Mouse (Mus musculus): Measurements from ENCODE around the gene Nmnat3. TPM values are rescaled to one million over a fixed set of nuclear protein-coding genes. Genes with fewer than 3 reads are reported as not detected.

Nmnat3 gene
- polyA plus RNA-seq, 1 experiment from 2014 or later: 10.2 TPM

GRCm38 (mm10) chr9:98289665-98290064, 2.4 kb downstream of the Nmnat3 start:
- no peaks in the 10 kb centered on the region for H3K4me1 ChIP-seq (replicated peaks)
- no peak overlapping the region for H3K4me3 ChIP-seq
- no peak overlapping the region for H3K27ac ChIP-seq
- no peak overlapping the region for H3K4me2 ChIP-seq
- H3K9me3 ChIP-seq (replicated peaks): no peaks in the 10 kb centered on the region
- H3K9ac ChIP-seq: no peak overlapping the region
- ATAC-seq (replicated peaks; ENCODE audit: insufficient number of reproducible peaks, insufficient read depth, low FRiP score, low read depth): no peak
- no peaks in the 10 kb centered on the region for H3K36me3 ChIP-seq
- no peaks in the 10 kb centered on the region for H3K27me3 ChIP-seq

- no peak for ATAC-seq (replicated peaks; ENCODE audit: insufficient number of reproducible peaks, insufficient read depth, low FRiP score, low read depth)
- WGBS: 95% methylated on average over 1 of the region's 1 CpGs
Measured at GRCm38 (mm10) chr9:98290591-98290990, 3.4 kb downstream of the Nmnat3 start.

GRCm38 (mm10) chr9:98296383-98297201, 9.4 kb downstream of the Nmnat3 start:
- H3K4me3 ChIP-seq: peak overlapping the region; percentile 70
- H3K9me3 ChIP-seq (replicated peaks): no peaks in the 10 kb centered on the region
- peak; percentile 84 for ATAC-seq (replicated peaks; ENCODE audit: insufficient number of reproducible peaks, insufficient read depth, low FRiP score, low read depth)
- peak overlapping the region; percentile 62 for H3K9ac ChIP-seq
- peaks cover 6% of the 10 kb centered on the region for H3K4me1 ChIP-seq (replicated peaks)
- under 1% methylated on average over 56 of the region's 56 CpGs for WGBS
- H3K27me3 ChIP-seq: no peaks in the 10 kb centered on the region
- H3K36me3 ChIP-seq: no peaks in the 10 kb centered on the region
- H3K4me2 ChIP-seq: peak overlapping the region; percentile 82
- peak overlapping the region; percentile 87 for H3K27ac ChIP-seq

More at GRCm38 (mm10) chr9:98290591-98290990, 3.4 kb downstream of the Nmnat3 start:
- Histone ChIP-seq H3K27me3 (no peaks in the 10 kb centered on the region), H3K4me3 (no peak overlapping the region), H3K9me3 (replicated peaks) (no peaks in the 10 kb centered on the region), H3K4me1 (replicated peaks) (no peaks in the 10 kb centered on the region), H3K9ac (no peak overlapping the region), H3K27ac (no peak overlapping the region), H3K36me3 (no peaks in the 10 kb centered on the region), H3K4me2 (no peak overlapping the region)

- ATAC-seq (replicated peaks; ENCODE audit: insufficient number of reproducible peaks, insufficient read depth, low FRiP score, low read depth): no peak
- peak overlapping the region; percentile 87 for H3K27ac ChIP-seq
- peak overlapping the region; percentile 62 for H3K9ac ChIP-seq
- peaks cover 6% of the 10 kb centered on the region for H3K4me1 ChIP-seq (replicated peaks)
- H3K4me3 ChIP-seq: peak overlapping the region; percentile 70
- no peaks in the 10 kb centered on the region for H3K36me3 ChIP-seq
- peak overlapping the region; percentile 82 for H3K4me2 ChIP-seq
- no peaks in the 10 kb centered on the region for H3K9me3 ChIP-seq (replicated peaks)
- WGBS: 13% methylated on average over 12 of the region's 12 CpGs
- no peaks in the 10 kb centered on the region for H3K27me3 ChIP-seq
Measured at GRCm38 (mm10) chr9:98297234-98297936, 10.2 kb downstream of the Nmnat3 start.

- no peak for ATAC-seq (replicated peaks; ENCODE audit: insufficient number of reproducible peaks, insufficient read depth, low FRiP score, low read depth)
- no peak overlapping the region for H3K27ac ChIP-seq
- 78% methylated on average over 6 of the region's 6 CpGs for WGBS
- no peaks in the 10 kb centered on the region for H3K36me3 ChIP-seq
- no peaks in the 10 kb centered on the region for H3K9me3 ChIP-seq (replicated peaks)
- H3K4me1 ChIP-seq (replicated peaks): peaks cover 6% of the 10 kb centered on the region
- no peak overlapping the region for H3K9ac ChIP-seq
- H3K4me2 ChIP-seq: peak overlapping the region; percentile 82
- no peaks in the 10 kb centered on the region for H3K27me3 ChIP-seq
- H3K4me3 ChIP-seq: no peak overlapping the region
Measured at GRCm38 (mm10) chr9:98297937-98298595, 10.8 kb downstream of the Nmnat3 start.

- WGBS: 64% methylated on average over 3 of the region's 3 CpGs
- Histone ChIP-seq H3K27me3 (no peaks in the 10 kb centered on the region), H3K9me3 (replicated peaks) (no peaks in the 10 kb centered on the region), H3K4me3 (no peak overlapping the region), H3K4me1 (replicated peaks) (peaks cover 6% of the 10 kb centered on the region), H3K27ac (no peak overlapping the region), H3K36me3 (no peaks in the 10 kb centered on the region), H3K4me2 (no peak overlapping the region), H3K9ac (no peak overlapping the region)
- no peak for ATAC-seq (replicated peaks; ENCODE audit: insufficient number of reproducible peaks, insufficient read depth, low FRiP score, low read depth)
Measured at GRCm38 (mm10) chr9:98298761-98299160, 11.5 kb downstream of the Nmnat3 start.

- H3K9me3 ChIP-seq (replicated peaks): no peaks in the 10 kb centered on the region
- H3K9ac ChIP-seq: no peak overlapping the region
- no peak overlapping the region for H3K4me3 ChIP-seq
- H3K27me3 ChIP-seq: no peaks in the 10 kb centered on the region
- H3K4me1 ChIP-seq (replicated peaks): peaks cover 6% of the 10 kb centered on the region
- no peaks in the 10 kb centered on the region for H3K36me3 ChIP-seq
- H3K4me2 ChIP-seq: no peak overlapping the region
- ATAC-seq (replicated peaks; ENCODE audit: insufficient number of reproducible peaks, insufficient read depth, low FRiP score, low read depth): no peak
- no peak overlapping the region for H3K27ac ChIP-seq
- WGBS: 66% methylated on average over 7 of the region's 7 CpGs
Measured at GRCm38 (mm10) chr9:98299235-98299634, 12.0 kb downstream of the Nmnat3 start.

- ATAC-seq (replicated peaks; ENCODE audit: insufficient number of reproducible peaks, insufficient read depth, low FRiP score, low read depth): no peak
- Histone ChIP-seq H3K4me1 (replicated peaks) (peaks cover 6% of the 10 kb centered on the region), H3K27me3 (no peaks in the 10 kb centered on the region), H3K9me3 (replicated peaks) (no peaks in the 10 kb centered on the region), H3K4me2 (no peak overlapping the region), H3K36me3 (no peaks in the 10 kb centered on the region), H3K27ac (no peak overlapping the region), H3K9ac (no peak overlapping the region), H3K4me3 (no peak overlapping the region)
- 75% methylated on average over 7 of the region's 7 CpGs for WGBS
Measured at GRCm38 (mm10) chr9:98300582-98300981, 13.3 kb downstream of the Nmnat3 start.

GRCm38 (mm10) chr9:98307011-98307410, 19.8 kb downstream of the Nmnat3 start:
- no peaks in the 10 kb centered on the region for H3K36me3 ChIP-seq
- no peak overlapping the region for H3K4me3 ChIP-seq
- no peaks in the 10 kb centered on the region for H3K9me3 ChIP-seq (replicated peaks)
- no peaks in the 10 kb centered on the region for H3K27me3 ChIP-seq
- no peak overlapping the region for H3K27ac ChIP-seq
- no peak overlapping the region for H3K4me2 ChIP-seq
- H3K9ac ChIP-seq: no peak overlapping the region
- no peaks in the 10 kb centered on the region for H3K4me1 ChIP-seq (replicated peaks)
- 75% methylated on average over 6 of the region's 6 CpGs for WGBS
- ATAC-seq (replicated peaks; ENCODE audit: insufficient number of reproducible peaks, insufficient read depth, low FRiP score, low read depth): no peak

GRCm38 (mm10) chr9:98311316-98311965, 24.2 kb downstream of the Nmnat3 start:
- H3K27ac ChIP-seq: no peak overlapping the region
- H3K4me3 ChIP-seq: no peak overlapping the region
- H3K9me3 ChIP-seq (replicated peaks): no peaks in the 10 kb centered on the region
- no peak for ATAC-seq (replicated peaks; ENCODE audit: insufficient number of reproducible peaks, insufficient read depth, low FRiP score, low read depth)
- no peak overlapping the region for H3K9ac ChIP-seq
- no peaks in the 10 kb centered on the region for H3K27me3 ChIP-seq
- H3K4me1 ChIP-seq (replicated peaks): no peaks in the 10 kb centered on the region
- 86% methylated on average over 12 of the region's 12 CpGs for WGBS
- H3K36me3 ChIP-seq: no peaks in the 10 kb centered on the region
- H3K4me2 ChIP-seq: no peak overlapping the region

All from heart, embryonic 15.5 days (tissue).